Mouse (Mus musculus): Measurements from ENCODE around the gene Sertad1. TPM values are rescaled to one million over a fixed set of nuclear protein-coding genes. Genes with fewer than 3 reads are reported as not detected.

Gene Sertad1
- polyA plus RNA-seq, 1 experiment = 44.6 TPM

DNA sequence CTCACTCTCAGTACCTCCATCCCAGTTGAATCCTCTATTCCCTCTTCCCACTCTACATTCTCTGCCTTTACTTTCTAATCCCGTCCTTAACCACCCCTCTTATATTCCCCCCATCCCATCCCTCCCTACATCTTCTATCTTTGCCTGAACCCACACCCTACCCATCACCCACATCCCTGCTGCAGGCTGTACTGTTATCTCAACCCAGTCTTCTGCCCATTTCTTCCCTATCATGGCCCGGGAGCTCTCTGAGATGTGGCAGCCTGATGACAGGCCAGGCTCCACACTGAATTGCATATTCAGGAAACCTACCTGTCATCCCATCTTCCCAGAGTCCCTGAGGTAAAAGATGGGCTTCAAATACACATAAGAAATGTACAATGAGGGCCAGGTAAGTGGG lies 52.1 kb downstream of the Sertad1 start:
- TF ChIP-seq MAX (IDR thresholded peaks at IDR 0.05; ENCODE audit: low read depth) (no peak), MYOG (IDR thresholded peaks at IDR 0.05; ENCODE audit: control insufficient read depth in 1 of 3, insufficient read depth in 1 of 3, insufficient read length in 2 of 3, low read depth in 2 of 3) (no peak), POLR2AphosphoS2 (IDR thresholded peaks at IDR 0.05; ENCODE audit: insufficient read length, low read depth) (no peak)

More for the DNA sequence above, 52.1 kb downstream of the Sertad1 start:
- Histone ChIP-seq H3K36me3 (ENCODE audit: control insufficient read depth, insufficient read depth) (peaks cover 8% of the 10 kb centered on the region), H3K79me2 (ENCODE audit: control insufficient read depth, insufficient read depth) (no peaks in the 10 kb centered on the region), H3K4me2 (ENCODE audit: low read depth) (no peak overlapping the region), H3ac (ENCODE audit: control insufficient read depth, insufficient read length) (no peak overlapping the region), H3K4me3 (no peak overlapping the region), H3K27me3 (ENCODE audit: control insufficient read depth, insufficient read depth, insufficient read length) (no peaks in the 10 kb centered on the region)

Other genes starting within 250 kb of the Sertad1 start
- 28.8 TPM for gene Numbl, start 228.5 kb upstream of the Sertad1 start, polyA plus RNA-seq (2012; fragmentation: generic; extraction: Trizol)
- gene Ltbp4, start 149.2 kb upstream of the Sertad1 start, polyA plus RNA-seq (2012; fragmentation: generic; extraction: Trizol) = 32.5 TPM
- 18.4 TPM for gene Shkbp1, start 130.9 kb upstream of the Sertad1 start, polyA plus RNA-seq (2012; fragmentation: generic; extraction: Trizol)
- gene Gm20479, start 129.5 kb upstream of the Sertad1 start, polyA plus RNA-seq (2012; fragmentation: generic; extraction: Trizol) = 0.11 TPM
- gene Sptbn4, start 39.2 kb upstream of the Sertad1 start, polyA plus RNA-seq (2012; fragmentation: generic; extraction: Trizol) = 0.17 TPM
- gene Blvrb, start 38.9 kb upstream of the Sertad1 start, polyA plus RNA-seq (2012; fragmentation: generic; extraction: Trizol) = 58.4 TPM
- 15.5 TPM for gene Sertad3, start 13.1 kb upstream of the Sertad1 start, polyA plus RNA-seq (2012; fragmentation: generic; extraction: Trizol)
- gene Prx, start 12.4 kb downstream of the Sertad1 start, polyA plus RNA-seq (2012; fragmentation: generic; extraction: Trizol) = 4.2 TPM
- gene Hipk4, start 36.4 kb downstream of the Sertad1 start, polyA plus RNA-seq (2012; fragmentation: generic; extraction: Trizol) = 0.98 TPM
- gene Pld3, start 66.3 kb downstream of the Sertad1 start, polyA plus RNA-seq (2012; fragmentation: generic; extraction: Trizol) = 132 TPM
- 35.5 TPM for gene 2310022A10Rik, start 66.3 kb downstream of the Sertad1 start, polyA plus RNA-seq (2012; fragmentation: generic; extraction: Trizol)
- 343 TPM for gene Akt2, start 104.6 kb downstream of the Sertad1 start, polyA plus RNA-seq (2012; fragmentation: generic; extraction: Trizol)
- gene Ttc9b, start 167.0 kb downstream of the Sertad1 start, polyA plus RNA-seq (2012; fragmentation: generic; extraction: Trizol) = 0.20 TPM
- gene Map3k10, start 187.7 kb downstream of the Sertad1 start, polyA plus RNA-seq (2012; fragmentation: generic; extraction: Trizol) = 39.4 TPM
- 1.7 TPM for gene Zfp607b, start 202.4 kb downstream of the Sertad1 start, polyA plus RNA-seq (2012; fragmentation: generic; extraction: Trizol)
- gene Zfp60, start 244.5 kb downstream of the Sertad1 start, polyA plus RNA-seq (2012; fragmentation: generic; extraction: Trizol) = 2.0 TPM

All from myocyte (in vitro differentiated cells).